Mouse (Mus musculus) T-helper 2 cell (primary cell): ENCODE measurements around the gene Ush2a.

Source experiments
- in situ Hi-C: fragments of 300-600 bp; cut with MboI, MseI; formaldehyde crosslinking; loops from one replicate; pipeline ENCODE4 v1.15.1; 2025; ENCODE audit warnings: high pct_unique_total_duplicates

Gene Ush2a

DNA sequence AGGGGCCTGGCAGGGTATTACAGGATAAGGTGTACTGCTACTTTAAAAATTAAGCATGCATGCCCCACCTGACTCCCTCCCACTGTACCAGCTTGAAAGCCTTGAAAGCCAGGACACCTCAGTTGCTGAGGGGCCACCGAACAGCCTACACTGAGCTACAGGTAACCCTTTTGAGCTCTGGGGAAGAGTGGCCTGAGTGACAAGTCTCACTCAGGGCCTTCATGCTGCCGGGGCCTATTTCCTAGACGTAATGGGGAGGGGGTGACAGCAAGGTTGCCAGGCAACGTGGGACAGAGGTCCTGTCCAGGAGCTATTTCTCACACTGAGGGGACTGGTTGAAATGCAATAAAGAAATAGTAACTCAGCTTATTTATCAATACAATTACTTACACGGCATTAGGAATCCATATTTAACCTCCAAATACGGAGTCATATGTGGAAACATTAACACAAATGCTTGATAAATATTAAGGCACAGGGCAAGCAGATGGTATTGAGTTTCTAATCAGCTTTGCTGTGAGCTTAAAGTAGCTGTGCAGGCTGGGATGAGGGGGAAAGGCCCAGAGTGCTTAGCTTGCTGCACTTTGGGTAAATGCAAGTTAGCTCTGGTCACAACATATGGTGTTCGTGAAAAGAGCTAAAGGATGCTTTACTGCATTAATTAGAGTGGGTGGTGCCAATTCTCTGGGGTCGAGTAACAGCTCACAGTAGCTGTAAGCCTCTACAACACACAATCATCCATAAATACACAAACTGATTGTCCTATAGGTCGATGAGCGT lies at the start of gene Ush2a:
Gene Ush2a (plus strand): TSS at position 121 of the 780 bp plus-strand sequence.
- in situ Hi-C loops, result no loop called here

DNA sequence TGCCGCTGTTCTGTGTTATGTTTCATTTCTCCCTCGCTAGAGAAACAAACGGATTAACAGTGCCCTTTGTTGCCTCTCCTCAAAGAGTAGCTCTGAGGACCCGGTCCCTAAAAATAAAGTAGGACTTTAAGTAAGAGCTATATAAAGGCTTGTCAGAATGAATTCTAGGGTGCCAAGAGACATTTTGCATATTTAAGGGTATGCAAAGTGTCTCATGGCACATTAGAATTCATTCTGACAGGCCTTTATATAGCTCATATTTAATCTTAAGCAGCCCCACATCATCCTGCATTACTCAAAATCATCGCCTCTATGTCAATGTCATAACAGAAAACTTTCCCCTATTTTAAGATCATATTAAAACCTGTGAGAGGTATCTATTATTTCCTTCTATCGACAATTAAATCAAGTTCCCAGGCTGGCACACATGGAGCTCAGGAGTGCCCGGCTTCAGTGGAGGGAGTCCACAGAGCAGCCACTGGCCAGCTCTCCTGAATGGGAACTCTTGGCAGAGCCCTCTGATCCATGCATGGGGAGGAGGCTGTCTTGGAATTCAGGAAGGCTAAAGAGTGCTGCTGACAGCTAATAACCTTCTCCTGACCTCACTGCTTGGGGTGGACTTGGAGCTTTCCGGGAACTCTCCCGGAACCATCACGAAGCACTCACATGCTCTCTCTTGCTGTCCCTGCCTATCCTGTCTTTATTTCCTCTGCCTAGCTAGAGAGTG lies 46.8 kb upstream of the Ush2a start:
- in situ Hi-C loops, result no loop called here

DNA sequence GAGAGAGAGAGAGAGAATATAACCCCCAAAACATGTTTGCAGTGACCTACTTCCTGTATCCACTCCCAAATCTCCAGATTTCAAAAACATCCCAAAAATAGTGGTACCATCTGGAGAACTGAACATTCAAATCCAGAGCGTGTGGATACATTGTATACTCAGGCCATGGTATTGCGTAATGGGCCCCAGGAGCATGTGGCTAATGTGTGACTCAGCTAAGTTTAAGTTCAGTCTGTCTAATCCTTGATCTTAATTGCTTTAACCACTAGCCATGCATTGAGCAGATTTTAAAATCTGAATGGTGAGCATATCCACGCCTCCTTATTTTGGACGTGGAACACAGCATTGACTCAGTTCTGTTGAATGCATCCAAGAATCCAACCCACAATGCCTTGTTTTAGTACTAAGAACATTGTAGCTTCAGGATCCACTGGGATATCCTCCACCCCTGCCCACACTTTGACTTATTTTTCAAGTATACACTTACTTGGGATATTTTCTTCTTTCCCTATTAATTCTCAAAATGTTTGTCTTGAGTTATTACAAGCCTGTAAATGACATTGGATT lies 40.5 kb upstream of the Ush2a start:
- in situ Hi-C loops, result no loop called here

DNA sequence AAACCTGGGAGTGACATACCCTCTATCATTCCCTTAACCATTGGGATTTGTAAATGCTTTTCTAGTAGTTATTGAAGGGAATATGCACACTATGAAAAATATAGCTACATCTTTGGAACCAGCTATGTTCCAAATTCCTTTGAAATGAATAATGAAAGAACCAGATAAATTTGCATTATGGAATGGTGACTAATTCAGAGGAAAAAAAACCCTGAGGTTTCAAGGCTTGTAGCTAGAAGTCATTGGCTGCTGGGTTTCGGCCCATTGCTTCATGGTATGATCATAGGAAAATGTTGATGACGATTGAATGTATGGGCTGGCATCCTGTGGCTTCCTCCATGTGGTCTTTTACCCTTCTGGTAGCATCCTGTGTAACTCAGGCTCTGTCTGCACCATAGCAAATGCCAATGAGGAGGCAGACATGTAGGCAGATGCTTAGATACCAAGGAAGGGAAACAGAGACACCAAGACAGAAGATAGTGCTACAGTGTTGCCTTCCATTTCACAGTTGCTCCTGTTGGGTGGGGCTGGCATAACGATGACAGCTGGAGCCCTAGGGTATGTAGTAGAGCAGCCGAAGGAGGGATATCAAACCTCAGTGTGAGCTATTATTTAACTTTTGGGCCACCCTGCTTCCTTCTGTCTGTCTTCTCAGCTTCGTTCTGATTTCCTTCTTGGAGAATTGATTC lies 28.6 kb upstream of the Ush2a start:
- in situ Hi-C loops, result no loop called here

DNA sequence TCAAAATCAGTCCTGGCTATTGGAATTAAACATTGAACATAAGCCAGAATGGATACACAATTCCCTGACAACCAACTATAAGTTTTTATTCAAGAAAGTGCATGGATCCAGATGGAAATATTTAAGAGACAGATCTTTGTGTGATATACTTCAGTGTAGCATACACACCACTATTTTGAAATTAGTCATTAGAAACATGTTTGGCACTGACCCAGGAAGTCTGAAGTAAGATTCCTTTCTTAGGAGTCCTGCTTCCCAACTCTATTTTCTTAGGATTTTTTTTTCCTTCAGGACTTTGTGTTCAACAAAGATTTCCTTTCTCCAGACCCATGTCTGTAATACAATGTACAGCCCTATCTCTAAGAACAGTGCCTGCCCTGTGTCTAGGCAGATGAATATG lies 23.2 kb upstream of the Ush2a start:
- in situ Hi-C loops, result no loop called here

DNA sequence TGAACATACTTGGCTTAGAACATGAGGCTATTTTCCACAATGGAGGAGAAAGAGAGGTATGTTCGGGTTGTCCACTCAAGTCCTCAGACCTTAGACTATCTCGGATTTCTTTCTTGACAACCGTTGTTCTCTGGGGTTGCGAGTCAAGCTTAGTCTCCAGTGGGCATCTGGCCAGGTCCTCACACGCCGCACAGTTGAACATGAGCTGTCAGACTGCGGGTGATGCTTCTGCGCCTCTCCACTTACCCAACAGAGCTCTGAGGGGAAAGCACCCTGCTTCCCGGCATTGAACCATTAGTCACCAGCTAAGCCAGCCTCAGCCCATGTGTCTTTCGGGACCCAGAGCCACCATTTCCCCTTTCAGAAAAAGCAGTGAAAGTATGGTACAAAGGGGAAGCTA lies 20.1 kb upstream of the Ush2a start:
- in situ Hi-C loops, result no loop called here

DNA sequence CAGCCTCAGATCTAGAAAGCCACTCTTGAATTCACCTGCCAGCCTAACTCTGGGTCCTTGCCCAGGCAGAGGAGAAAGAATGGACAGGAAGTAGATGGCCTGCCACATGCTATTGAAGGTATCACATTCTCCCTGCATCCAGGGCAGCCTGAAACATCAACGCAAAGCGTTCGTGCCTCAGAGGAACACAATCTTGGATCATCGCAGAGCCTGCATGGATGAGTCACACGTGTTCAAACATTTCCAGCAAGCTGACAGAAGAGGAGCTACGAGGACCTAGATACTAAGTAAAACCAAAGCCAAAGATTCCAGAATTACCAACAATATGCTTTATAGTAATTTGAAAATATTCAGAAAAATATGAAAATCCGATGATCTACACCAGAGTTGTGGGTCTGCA lies 4.3 kb upstream of the Ush2a start:
- in situ Hi-C loops, result no loop called here

DNA sequence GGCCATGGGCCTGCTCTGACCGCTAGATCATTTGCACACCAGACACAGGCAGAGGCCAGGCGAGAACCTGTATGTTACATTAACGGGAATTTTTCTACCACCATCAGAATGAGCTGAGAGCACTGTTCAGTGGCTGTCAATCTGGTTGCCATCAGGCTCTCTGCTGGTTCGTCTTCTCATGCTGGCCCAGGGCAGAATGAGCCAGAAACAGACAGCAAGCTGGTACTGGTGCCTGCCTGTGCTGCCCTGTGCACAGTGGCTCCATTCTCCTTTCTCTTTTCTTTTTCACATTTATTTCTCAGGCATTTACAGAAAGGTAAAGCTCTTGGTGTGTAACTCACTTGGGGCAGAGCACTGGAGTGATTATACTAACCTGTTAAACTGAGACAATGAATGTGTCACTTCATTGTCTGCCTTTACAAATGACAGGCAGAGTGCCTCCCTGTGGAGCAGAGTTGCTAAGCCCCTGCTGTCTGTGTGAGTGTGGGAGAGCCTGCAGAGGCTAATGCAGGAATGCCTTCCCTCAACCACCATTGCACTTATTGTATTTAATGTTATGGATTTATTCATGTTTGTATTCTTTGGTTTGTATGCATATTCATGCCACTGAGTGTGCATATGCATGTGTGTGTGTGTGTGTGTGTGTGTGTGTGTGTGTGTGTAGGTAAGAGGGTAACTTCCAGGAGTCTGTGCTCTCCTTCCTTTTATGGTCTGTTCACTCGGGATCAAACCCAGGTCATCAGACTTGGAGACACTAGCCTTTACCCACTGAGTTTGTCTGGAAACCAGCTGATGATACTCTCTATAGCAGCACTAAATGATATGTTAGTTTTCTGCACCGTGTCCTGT lies 1.3 kb upstream of the Ush2a start:
- in situ Hi-C loops, result no loop called here

DNA sequence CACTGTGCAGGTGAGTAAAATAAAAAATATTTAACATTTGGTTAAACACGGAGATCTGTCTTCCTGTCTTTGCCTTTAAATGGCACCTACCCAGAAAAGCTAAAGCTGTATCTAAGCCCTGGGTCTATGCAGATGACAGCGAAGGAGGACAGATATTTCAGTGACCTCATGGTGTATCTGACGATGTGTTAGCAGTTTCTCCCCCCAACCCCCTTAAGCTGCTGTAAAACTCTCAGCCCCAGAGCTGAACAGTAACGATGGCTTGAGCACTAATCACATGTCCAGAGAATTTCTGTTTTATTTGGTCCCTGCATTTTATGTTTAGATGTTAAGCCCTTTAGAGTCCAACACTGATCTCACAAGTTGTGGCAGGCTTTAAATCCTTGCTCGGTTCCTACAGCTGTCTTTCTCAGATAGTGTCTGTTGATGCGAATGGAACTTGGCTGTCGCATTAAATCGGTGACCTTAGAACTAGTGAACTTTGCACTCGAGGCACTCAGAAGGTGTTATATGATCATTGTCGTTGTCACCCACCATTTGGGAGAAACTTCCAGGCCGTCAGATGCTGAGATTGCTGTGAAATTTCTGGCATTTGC lies 5.4 kb downstream of the Ush2a start:
- in situ Hi-C loops, result no loop called here

DNA sequence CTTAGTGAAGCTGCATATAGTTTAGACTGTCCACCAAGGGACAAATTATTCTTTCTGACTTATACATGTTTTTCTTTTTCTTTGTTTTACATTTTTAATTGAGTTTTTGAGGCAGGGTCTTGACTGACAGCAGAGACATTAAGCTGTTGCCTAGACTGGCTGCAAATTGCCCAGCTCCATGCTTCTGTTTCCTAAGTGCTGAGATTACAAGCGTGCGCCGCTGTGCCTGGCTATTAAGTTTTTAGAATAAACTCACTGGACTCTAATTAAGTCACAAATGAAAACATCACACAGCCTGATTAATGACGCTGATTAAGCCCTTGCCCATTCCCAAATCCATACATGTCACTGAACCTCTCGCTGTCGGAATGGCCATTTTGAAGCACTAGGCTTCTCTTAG lies 7.2 kb downstream of the Ush2a start:
- in situ Hi-C loops, result no loop called here

DNA sequence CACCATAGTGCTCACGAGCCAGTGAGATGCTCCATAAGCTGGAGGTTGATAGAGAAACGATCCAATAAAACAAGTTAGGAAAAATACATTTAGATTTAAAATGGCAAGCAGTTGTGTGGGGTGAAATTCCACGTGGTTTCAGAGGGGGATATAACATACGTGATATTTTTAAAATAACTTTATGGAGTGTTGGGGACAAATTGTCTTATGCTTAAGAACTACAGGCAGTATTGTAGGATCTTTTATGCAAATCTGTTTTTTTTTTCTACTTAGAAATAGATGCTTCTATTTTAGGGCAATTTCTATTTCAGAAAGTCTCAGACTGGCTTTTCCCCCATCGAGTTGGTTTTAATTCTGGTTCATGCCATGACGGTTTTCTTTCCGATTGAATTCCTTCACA lies 51.5 kb downstream of the Ush2a start:
- in situ Hi-C loops, result no loop called here

DNA sequence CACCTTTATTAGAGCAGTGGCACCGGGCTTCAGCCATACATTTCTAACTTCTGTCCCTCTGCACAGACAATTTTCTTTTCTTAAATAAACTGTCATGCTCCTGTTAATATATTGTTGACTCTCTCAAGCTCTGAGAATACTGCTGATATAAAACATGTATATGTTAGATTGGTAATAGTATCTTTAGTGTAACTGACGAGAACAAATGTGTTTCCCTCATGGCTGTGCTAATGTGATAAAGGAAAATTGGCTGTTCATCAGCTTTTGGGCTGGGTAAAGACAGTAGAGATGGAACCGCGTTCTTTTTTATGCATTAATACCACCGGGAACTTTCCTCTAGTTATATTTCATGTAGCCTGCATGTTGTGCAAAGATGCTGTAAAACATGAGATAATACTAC lies 54.8 kb downstream of the Ush2a start:
- in situ Hi-C loops, result no loop called here

DNA sequence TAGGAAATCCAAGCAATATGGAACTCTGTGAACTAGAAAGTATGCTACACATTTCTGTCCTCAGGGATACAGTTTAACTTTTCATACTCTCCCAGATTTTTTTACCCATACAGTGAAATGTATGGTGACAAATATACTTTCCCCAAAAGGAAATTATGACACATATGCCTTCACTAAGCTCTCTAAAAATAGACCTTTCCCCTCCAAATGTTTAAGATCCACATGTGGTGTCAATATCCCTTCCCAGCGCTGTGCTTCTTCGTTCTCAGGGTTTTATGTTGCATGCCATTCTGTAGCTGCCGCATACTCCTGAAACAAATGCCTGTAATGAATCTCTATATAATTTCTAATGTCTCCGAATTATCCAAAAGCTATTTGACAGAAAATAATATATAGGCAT lies 58.4 kb downstream of the Ush2a start:
- in situ Hi-C loops, result no loop called here

DNA sequence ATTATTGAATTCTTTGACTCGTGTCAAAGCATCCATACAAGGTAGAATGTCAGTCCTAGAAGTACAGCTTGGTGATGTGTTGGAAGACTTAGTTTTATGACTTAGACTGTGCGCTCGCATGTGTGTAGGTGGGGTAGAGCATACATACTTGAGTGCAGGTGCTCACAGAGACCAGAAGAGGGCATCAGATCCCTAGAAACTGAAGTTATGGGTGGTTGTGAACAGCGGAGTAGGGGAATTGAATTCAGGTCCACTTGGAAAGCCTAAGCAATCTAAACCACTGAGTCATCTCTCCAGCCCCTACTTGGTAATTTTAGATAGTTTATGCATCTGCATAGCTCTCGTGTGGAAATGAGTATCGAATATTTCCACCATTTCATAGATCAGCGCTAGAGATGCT lies 59.7 kb downstream of the Ush2a start:
- in situ Hi-C loops, result no loop called here

DNA sequence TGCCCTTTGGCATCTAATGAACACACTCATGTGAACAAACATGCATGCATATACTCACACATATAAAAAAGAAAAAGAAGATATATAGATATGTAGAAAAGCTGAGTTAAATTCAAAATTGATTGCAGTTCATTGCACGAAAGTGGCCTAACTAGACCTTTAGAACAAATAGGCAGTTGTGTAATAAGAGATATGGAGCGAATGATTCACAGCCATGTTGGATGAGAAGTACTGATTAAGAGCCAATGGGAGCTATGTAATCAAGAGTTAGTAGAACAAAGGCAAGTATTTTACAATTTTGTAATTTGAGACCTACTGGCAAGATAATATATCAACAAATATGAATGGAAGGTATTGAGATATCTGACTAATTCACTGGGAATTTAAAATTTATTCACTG lies 68.6 kb downstream of the Ush2a start:
- in situ Hi-C loops, result no loop called here

DNA sequence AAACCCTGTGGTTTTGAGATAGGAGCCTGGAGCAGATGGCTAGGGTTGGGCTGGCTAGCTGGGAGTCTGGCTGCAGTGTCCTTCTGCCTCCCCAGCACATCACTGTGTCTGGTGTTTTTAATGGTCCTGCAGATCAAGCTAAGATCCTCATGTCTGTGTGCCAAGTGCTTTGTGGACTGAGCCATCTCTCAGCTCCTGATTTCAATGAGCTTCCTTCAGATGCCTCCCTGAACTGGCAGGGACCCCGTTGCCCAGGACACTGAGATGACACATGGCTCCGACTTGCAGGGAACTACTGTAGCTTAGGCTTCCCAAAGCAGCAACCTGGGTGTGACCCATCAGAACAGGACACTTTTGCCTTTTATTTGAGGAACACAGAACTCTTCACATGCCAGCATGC lies 72.1 kb downstream of the Ush2a start:
- in situ Hi-C loops, result no loop called here

DNA sequence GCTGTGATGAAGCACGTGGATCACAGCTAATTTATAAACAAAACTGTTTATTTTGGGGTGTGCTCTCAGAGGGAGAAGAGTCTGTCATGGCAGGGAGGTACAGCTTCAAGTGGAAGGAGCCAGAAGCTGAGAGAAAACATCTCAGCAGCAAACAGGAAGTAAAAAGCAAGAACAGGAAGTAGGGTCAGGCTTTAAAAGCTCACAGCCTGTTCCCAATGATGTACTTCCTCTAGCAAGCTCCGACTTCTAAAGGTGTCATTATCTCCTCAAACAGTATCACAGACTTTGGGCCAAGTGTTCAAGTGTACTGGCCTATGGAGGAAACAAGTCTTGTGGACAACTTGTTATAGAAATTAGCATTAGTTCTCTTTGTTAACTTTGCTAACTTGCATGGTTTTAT lies 85.9 kb downstream of the Ush2a start:
- in situ Hi-C loops, result no loop called here

DNA sequence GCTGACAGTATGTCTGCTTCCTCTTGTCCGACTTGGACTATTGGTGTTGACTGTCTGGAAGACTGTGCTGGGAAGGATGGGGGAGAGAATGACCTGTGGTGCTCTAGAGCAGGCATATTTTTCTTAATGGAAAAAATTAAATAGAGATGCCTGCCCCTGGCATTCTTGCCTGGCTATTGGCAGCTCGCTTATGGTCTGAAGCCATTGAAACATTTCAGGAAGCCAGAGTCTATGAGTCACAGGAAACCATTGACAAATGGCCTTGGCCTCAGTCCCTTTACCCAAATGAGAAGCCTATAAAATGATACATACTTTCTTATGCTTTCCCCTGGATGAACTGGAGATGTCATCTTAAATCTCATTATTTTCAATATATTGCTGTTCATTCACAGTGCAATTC lies 92.9 kb downstream of the Ush2a start:
- in situ Hi-C loops, result no loop called here

DNA sequence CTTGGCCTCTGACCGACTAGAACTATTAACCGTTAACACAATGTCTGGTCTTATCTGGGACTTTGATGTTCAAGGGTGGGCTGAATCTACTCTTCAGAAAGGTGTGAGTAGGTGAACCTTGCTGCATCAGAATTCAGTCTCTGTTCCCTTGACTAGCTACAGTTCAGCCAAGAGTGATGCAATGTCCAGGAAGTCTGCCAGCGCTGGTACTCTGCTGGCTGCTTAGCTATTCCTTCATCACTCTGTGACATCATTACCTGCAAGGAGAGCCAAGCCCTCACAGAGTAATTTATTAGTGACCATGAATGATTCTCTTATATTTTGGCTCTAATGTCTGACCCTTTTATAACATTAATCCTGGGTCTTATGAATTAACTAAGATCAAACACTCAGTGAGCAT lies 101.7 kb downstream of the Ush2a start:
- in situ Hi-C loops, result no loop called here

DNA sequence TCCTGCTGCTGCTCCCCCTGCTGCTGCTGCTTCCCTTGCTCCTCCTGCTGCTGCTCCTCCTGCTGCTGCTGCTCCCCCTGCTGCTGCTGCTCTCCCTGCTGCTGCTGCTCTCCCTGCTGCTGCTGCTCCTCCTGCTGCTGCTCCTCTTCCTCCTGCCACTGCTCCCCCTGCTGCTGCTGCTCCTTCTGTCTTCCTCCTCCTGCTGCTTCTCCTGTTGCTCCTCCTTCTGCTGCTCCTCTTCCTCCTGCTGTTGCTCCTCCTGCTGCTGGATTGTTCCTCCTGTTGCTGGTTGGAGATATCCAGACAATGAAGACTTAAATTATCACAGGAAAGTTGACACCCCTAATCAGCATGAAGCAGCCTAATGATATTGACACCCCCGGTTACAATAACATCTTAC lies 123.4 kb downstream of the Ush2a start:
- in situ Hi-C loops, result no loop called here

DNA sequence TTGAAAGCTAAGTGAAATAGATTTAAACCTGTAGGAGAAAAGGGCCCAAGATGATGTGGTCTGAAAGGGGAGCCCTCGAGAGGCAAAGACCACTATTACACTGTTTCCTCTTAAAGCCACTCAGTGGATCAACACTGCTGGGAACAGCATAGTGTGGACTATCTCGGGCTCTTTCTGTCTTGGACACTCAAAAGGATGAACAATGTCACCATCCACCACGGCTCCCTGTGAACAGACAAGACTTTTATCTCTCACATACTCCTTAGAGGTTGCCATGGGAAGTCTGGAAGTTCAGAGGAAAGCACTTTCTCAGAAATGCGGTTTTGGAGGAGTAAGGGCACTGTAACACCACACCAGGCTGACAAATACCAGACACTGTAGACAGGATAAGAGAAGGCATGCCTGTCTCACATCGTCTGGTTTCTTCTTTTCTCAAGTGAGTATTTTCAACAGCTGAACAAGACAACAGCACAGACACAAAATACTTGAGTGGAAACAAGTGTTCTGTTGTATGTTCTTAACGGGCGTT lies 124.0 kb downstream of the Ush2a start:
- in situ Hi-C loops, result no loop called here
